Mouse (Mus musculus): ENCODE results near the gene Inf2.

Inf2 gene

GRCm38 (mm10) chr12:112571064-112571463, 17.5 kb upstream of the Inf2 start:
- no peak for DNase-seq

- no peak for DNase-seq
Observed at GRCm38 (mm10) chr12:112575274-112575986, 13.2 kb upstream of the Inf2 start.

GRCm38 (mm10) chr12:112576341-112576740, 12.2 kb upstream of the Inf2 start:
- no peak for DNase-seq

- DNase-seq = no peak
Observed at GRCm38 (mm10) chr12:112576749-112577148, 11.8 kb upstream of the Inf2 start.

- no peak for DNase-seq
Observed at GRCm38 (mm10) chr12:112578296-112579090, 10.1 kb upstream of the Inf2 start.

GRCm38 (mm10) chr12:112579430-112579829, 9.2 kb upstream of the Inf2 start:
- no peak for DNase-seq

- DNase-seq = no peak
Observed at GRCm38 (mm10) chr12:112579926-112580325, 8.7 kb upstream of the Inf2 start.

GRCm38 (mm10) chr12:112581113-112581512, 7.5 kb upstream of the Inf2 start:
- no peak for DNase-seq

- DNase-seq = no peak
Observed at GRCm38 (mm10) chr12:112584954-112585353, 3.6 kb upstream of the Inf2 start.

GRCm38 (mm10) chr12:112585924-112586538, 2.6 kb upstream of the Inf2 start:
- DNase-seq = no peak

GRCm38 (mm10) chr12:112587125-112588124, 1.2 kb upstream of the Inf2 start:
- DNase-seq = no peak

GRCm38 (mm10) chr12:112589491-112590191, 1.1 kb downstream of the Inf2 start:
- no peak for DNase-seq

- DNase-seq = no peak
Observed at GRCm38 (mm10) chr12:112590566-112591239, 2.1 kb downstream of the Inf2 start.

- no peak for DNase-seq
Observed at GRCm38 (mm10) chr12:112591240-112591639, 2.7 kb downstream of the Inf2 start.

- no peak for DNase-seq
Observed at GRCm38 (mm10) chr12:112591730-112592129, 3.1 kb downstream of the Inf2 start.

- no peak for DNase-seq
Observed at GRCm38 (mm10) chr12:112592985-112593734, 4.6 kb downstream of the Inf2 start.

- no peak for DNase-seq
Observed at GRCm38 (mm10) chr12:112593951-112594915, 5.6 kb downstream of the Inf2 start.

- DNase-seq = peak; percentile 57
Observed at GRCm38 (mm10) chr12:112594989-112595388, 6.4 kb downstream of the Inf2 start.

- DNase-seq = no peak
Observed at GRCm38 (mm10) chr12:112595626-112596025, 7.0 kb downstream of the Inf2 start.
